Mouse (Mus musculus) midbrain, embryonic 14.5 days (tissue): Measurements from ENCODE around the gene Svbp. TPM values are rescaled to one million over a fixed set of nuclear protein-coding genes. Genes with fewer than 3 reads are reported as not detected.

ENCODE experiments used
- ATAC-seq: fragments of 200-750 bp; cut with Nextera tagmentation; 2 replicates; pipeline ENCODE4 v1.8.0; 2017; ENCODE audit warnings: moderate number of reproducible peaks, moderate library complexity; ENCODE audit not compliant: low FRiP score, low TSS enrichment
- DNase-seq: peaks from one replicate; pipeline ENCODE4 v3.0.0-alpha.2; 2015
- H3K27ac ChIP-seq: fragments of 300-500 bp; sonication (generic); replicated peaks from 2 replicates; pipeline ENCODE4 v1.5.1; 2014; ENCODE audit warnings: mild to moderate bottlenecking, low read depth, low read length, moderate library complexity
- H3K27me3 ChIP-seq: fragments of 300-500 bp; sonication (generic); 2 replicates; pipeline ENCODE4 v1.6.1; 2014; ENCODE audit warnings: low read length, control low read depth, mixed read lengths; ENCODE audit not compliant: control insufficient read depth, insufficient read depth
- H3K36me3 ChIP-seq: fragments of 300-500 bp; sonication (generic); 2 replicates; pipeline ENCODE4 v1.6.1; 2014; ENCODE audit warnings: low read length, control low read depth; ENCODE audit not compliant: control insufficient read depth, insufficient read depth
- H3K4me1 ChIP-seq: fragments of 300-500 bp; sonication (generic); 2 replicates; pipeline ENCODE4 v1.6.1; 2014; ENCODE audit warnings: mild to moderate bottlenecking, antibody characterized with exemption, low read length, control low read depth; ENCODE audit not compliant: control insufficient read depth, insufficient read depth
- H3K4me2 ChIP-seq: fragments of 300-500 bp; sonication (generic); 2 replicates; pipeline ENCODE4 v1.6.1; 2014; ENCODE audit warnings: mild to moderate bottlenecking, low read length, moderate library complexity
- H3K4me3 ChIP-seq: fragments of 300-500 bp; sonication (generic); replicated peaks from 2 replicates; pipeline ENCODE4 v1.5.1; 2014; ENCODE audit warnings: low read depth, low read length
- H3K9ac ChIP-seq: fragments of 300-500 bp; sonication (generic); replicated peaks from 2 replicates; pipeline ENCODE4 v1.6.1; 2014; ENCODE audit warnings: mild to moderate bottlenecking, low read length, moderate library complexity
- H3K9me3 ChIP-seq: fragments of 300-500 bp; sonication (generic); 2 replicates; pipeline ENCODE4 v1.6.1; 2016; ENCODE audit warnings: low read length, control low read depth, mixed read lengths; ENCODE audit not compliant: control insufficient read depth
- WGBS: fragments of 180-500 bp; shearing (Covaris S2); extraction: QIAGEN DNeasy Blood & Tissue Kit; methylation state at CpG from one replicate; pipeline ENCODE4 v1.1.7; 2014; 5-methylcytosine and 5-hydroxymethylcytosine counted together
- polyA plus RNA-seq: library from polyadenylated mRNA; unstranded; fragments of >200 nt; fragmentation: Nextera tagmentation; extraction: Ambion mirVana; gene quantifications from 2 replicates; pipeline ENCODE4 v1.2.1, GENCODE M21; 2014

Gene Svbp
- polyA plus RNA-seq = 253 and 300 TPM in 2 replicates

- peak within 1 kb of the TSS; percentile 79 for H3K9ac ChIP-seq
- H3K4me2 ChIP-seq = peak within 1 kb of the TSS; percentile 79
- peak within 1 kb of the TSS; percentile 86 for H3K27ac ChIP-seq
- ATAC-seq = peak; percentile 92
- H3K27me3 ChIP-seq = no peaks in the 10 kb centered on the region
- peak within 1 kb of the TSS; percentile 82 for H3K4me3 ChIP-seq
- peaks cover 17% of the 10 kb centered on the region; the same call in 1 of the 2 replicates for H3K4me1 ChIP-seq
- no peaks in the 10 kb centered on the region for H3K36me3 ChIP-seq
- DNase-seq = peak; percentile 94
- H3K9me3 ChIP-seq = no peaks in the 10 kb centered on the region
- under 1% methylated on average over 43 of the region's 47 CpGs for WGBS
Observed at GRCm38 (mm10) chr4:119194909-119195581, at the start of gene Svbp. Svbp (plus strand) TSS chr4:119195306.

- DNase-seq (no peak), ATAC-seq (no peak)
- no peak overlapping the region for H3K4me2 ChIP-seq
- H3K4me1 ChIP-seq = no peaks in the 10 kb centered on the region
- H3K27ac ChIP-seq = no peak overlapping the region
- no peak overlapping the region for H3K9ac ChIP-seq
- WGBS = 88% methylated on average over 7 of the region's 7 CpGs
- H3K4me3 ChIP-seq = no peak overlapping the region
- no peaks in the 10 kb centered on the region for H3K27me3 ChIP-seq
- no peaks in the 10 kb centered on the region for H3K36me3 ChIP-seq
- no peaks in the 10 kb centered on the region for H3K9me3 ChIP-seq
Observed at GRCm38 (mm10) chr4:119146816-119147215, 48.3 kb upstream of the Svbp start.

- no peaks in the 10 kb centered on the region for H3K4me1 ChIP-seq
- no peak overlapping the region for H3K4me3 ChIP-seq
- H3K27ac ChIP-seq = no peak overlapping the region
- H3K4me2 ChIP-seq = no peak overlapping the region
- no peak overlapping the region for H3K9ac ChIP-seq
- no peaks in the 10 kb centered on the region for H3K9me3 ChIP-seq
- WGBS = 89% methylated on average over 5 of the region's 5 CpGs
- H3K27me3 ChIP-seq = no peaks in the 10 kb centered on the region
- ATAC-seq (no peak), DNase-seq (no peak)
- H3K36me3 ChIP-seq = no peaks in the 10 kb centered on the region
Observed at GRCm38 (mm10) chr4:119147347-119147746, 47.8 kb upstream of the Svbp start.

GRCm38 (mm10) chr4:119148741-119149140 lies 46.4 kb upstream of the Svbp start:
- no peak overlapping the region for H3K9ac ChIP-seq
- no peaks in the 10 kb centered on the region for H3K9me3 ChIP-seq
- H3K4me1 ChIP-seq = no peaks in the 10 kb centered on the region
- ATAC-seq = no peak
- DNase-seq = no peak
- no peaks in the 10 kb centered on the region for H3K36me3 ChIP-seq
- H3K27ac ChIP-seq = no peak overlapping the region
- no peaks in the 10 kb centered on the region for H3K27me3 ChIP-seq
- no peak overlapping the region for H3K4me3 ChIP-seq
- H3K4me2 ChIP-seq = no peak overlapping the region
- 90% methylated on average over 11 of the region's 11 CpGs for WGBS

- H3K4me3 ChIP-seq = no peak overlapping the region
- ATAC-seq (no peak), DNase-seq (peak; percentile 63)
- H3K4me2 ChIP-seq = no peak overlapping the region
- no peak overlapping the region for H3K27ac ChIP-seq
- H3K36me3 ChIP-seq = no peaks in the 10 kb centered on the region
- no peaks in the 10 kb centered on the region for H3K4me1 ChIP-seq
- no peak overlapping the region for H3K9ac ChIP-seq
- H3K9me3 ChIP-seq = no peaks in the 10 kb centered on the region
- no peaks in the 10 kb centered on the region for H3K27me3 ChIP-seq
- WGBS = 35% methylated on average over 2 of the region's 2 CpGs
Observed at GRCm38 (mm10) chr4:119157186-119157585, 37.9 kb upstream of the Svbp start.

GRCm38 (mm10) chr4:119157891-119158290 lies 37.2 kb upstream of the Svbp start:
- H3K27ac ChIP-seq = no peak overlapping the region
- WGBS = 83% methylated on average over 5 of the region's 5 CpGs
- H3K36me3 ChIP-seq = no peaks in the 10 kb centered on the region
- ATAC-seq (no peak), DNase-seq (no peak)
- H3K4me2 ChIP-seq = no peak overlapping the region
- no peak overlapping the region for H3K4me3 ChIP-seq
- no peaks in the 10 kb centered on the region for H3K4me1 ChIP-seq
- no peaks in the 10 kb centered on the region for H3K27me3 ChIP-seq
- H3K9me3 ChIP-seq = no peaks in the 10 kb centered on the region
- H3K9ac ChIP-seq = no peak overlapping the region

- no peaks in the 10 kb centered on the region for H3K36me3 ChIP-seq
- no peaks in the 10 kb centered on the region for H3K9me3 ChIP-seq
- ATAC-seq (no peak), DNase-seq (no peak)
- H3K27me3 ChIP-seq = no peaks in the 10 kb centered on the region
- no peak overlapping the region for H3K4me2 ChIP-seq
- no peak overlapping the region for H3K4me3 ChIP-seq
- no peak overlapping the region for H3K9ac ChIP-seq
- H3K27ac ChIP-seq = no peak overlapping the region
- WGBS = 86% methylated on average over 3 of the region's 3 CpGs
- H3K4me1 ChIP-seq = no peaks in the 10 kb centered on the region
Observed at GRCm38 (mm10) chr4:119161358-119161757, 33.7 kb upstream of the Svbp start.

- 72% methylated on average over 4 of the region's 4 CpGs for WGBS
- ATAC-seq = no peak
- H3K4me1 ChIP-seq = no peaks in the 10 kb centered on the region
- H3K36me3 ChIP-seq = no peaks in the 10 kb centered on the region
- H3K27ac ChIP-seq = no peak overlapping the region
- H3K9ac ChIP-seq = no peak overlapping the region
- H3K27me3 ChIP-seq = no peaks in the 10 kb centered on the region
- DNase-seq = no peak
- no peak overlapping the region for H3K4me2 ChIP-seq
- no peak overlapping the region for H3K4me3 ChIP-seq
- no peaks in the 10 kb centered on the region for H3K9me3 ChIP-seq
Observed at GRCm38 (mm10) chr4:119162990-119163389, 32.1 kb upstream of the Svbp start.

GRCm38 (mm10) chr4:119165916-119166315 lies 29.2 kb upstream of the Svbp start:
- no peaks in the 10 kb centered on the region for H3K4me1 ChIP-seq
- no peak overlapping the region for H3K4me3 ChIP-seq
- DNase-seq (no peak), ATAC-seq (no peak)
- no peaks in the 10 kb centered on the region for H3K9me3 ChIP-seq
- 78% methylated on average over 7 of the region's 7 CpGs for WGBS
- H3K27me3 ChIP-seq = no peaks in the 10 kb centered on the region
- peaks cover 22% of the 10 kb centered on the region for H3K36me3 ChIP-seq
- H3K9ac ChIP-seq = no peak overlapping the region
- H3K27ac ChIP-seq = no peak overlapping the region
- no peak overlapping the region for H3K4me2 ChIP-seq
